Mouse (Mus musculus): Measurements from ENCODE around the gene Pbx4.

GRCm38 (mm10) chr8:69863387-69864020, 31.2 kb downstream of the Pbx4 start:
- no peak for TF ChIP-seq POLR2A (IDR thresholded peaks at IDR 0.05; ENCODE audit: insufficient read depth, low read depth, low read length)
- no peak for TF ChIP-seq CTCF (IDR thresholded peaks at IDR 0.05; ENCODE audit: insufficient read depth, low read depth, low read length)

Measured in olfactory bulb, adult 2 months (tissue).